Mouse (Mus musculus) ES-Bruce4 (cell line): Measurements from ENCODE around the gene Erich3.

ENCODE experiments used
- EP300 ChIP-seq: IDR thresholded peaks from 2 replicates; pipeline ENCODE4 v1.6.1; 2011; ENCODE audit warnings: low read depth, low read length; ENCODE audit not compliant: insufficient read depth
- POLR2A ChIP-seq: IDR thresholded peaks from one replicate; pipeline ENCODE4 v1.8.1; 2011; ENCODE audit warnings: low read length; ENCODE audit not compliant: insufficient read depth

DNA sequence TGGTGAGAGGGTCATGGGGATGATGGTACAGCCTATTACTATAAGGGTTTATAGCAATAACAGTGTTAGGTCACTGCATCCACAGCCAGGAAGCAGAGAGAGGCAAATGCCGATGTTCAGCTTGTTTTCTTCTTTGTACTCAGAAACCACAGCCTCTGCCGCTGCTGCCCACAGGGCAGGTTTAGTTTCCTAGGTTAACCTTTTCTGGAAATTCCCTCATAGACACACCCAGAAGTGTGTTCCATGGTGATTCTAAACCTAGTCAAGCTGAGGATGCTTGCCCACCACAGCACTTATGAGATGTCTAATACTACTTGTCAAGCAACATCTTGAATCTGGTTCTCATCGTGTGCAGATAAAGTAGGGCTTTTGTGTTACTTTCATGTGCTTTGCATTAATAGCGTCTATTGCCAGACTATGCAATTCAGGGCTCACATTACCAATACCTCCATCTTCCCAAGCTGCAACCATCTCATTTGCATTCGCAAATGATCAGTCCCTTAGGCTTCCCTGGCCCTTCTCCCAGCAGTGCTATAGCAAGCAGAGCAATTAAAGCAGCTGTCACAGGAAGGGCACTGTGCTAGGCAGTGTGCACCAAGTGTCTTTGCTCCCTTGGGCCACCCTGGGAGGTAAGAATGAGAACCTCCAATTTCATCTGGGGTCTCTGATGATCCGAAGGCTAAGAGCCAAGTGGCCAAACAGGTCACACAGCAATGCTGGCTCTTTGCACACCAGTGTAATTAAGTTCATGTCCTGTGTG is 115.4 kb downstream of the Erich3 start:
- TF ChIP-seq EP300, result no peak
- no peak for TF ChIP-seq POLR2A
